In genomic region chr3:122983849-122984248, GRCm38 (mm10) we compare ENCODE assay signal across 8 mouse cellular contexts. TPM values are rescaled to one million over a fixed set of nuclear protein-coding genes. Genes with fewer than 3 reads are reported as not detected.
A peak's percentile ranks its signal among the peaks of the same experiment; 100 is the strongest.
DNase-seq lines count a peak whose midpoint lies in the region; ATAC-seq lines count a peak whose summit lies in the region.

No protein-coding gene starts in this region.

- intact Hi-C loops in left cerebral cortex, postnatal 25 days (cut with DNase I) = loop anchor here (1.0 to 5.0 kb wide), 2 partner anchors 60 to 118 kb away; partner anchors contain the start of gene 1810037I17Rik

- H3K4me1 ChIP-seq in forebrain, embryonic 13.5 days = peaks cover 10% of the 10 kb centered on the region; the same call in 1 of the 2 replicates
- peaks cover 15% of the 10 kb centered on the region for H3K4me1 ChIP-seq in limb, embryonic 10.5 days
- peaks cover 12% of the 10 kb centered on the region for H3K4me1 ChIP-seq in midbrain, embryonic 16.5 days (ENCODE audit: control insufficient read depth, insufficient read depth, low read length)

- H3K9ac ChIP-seq in forebrain, embryonic 13.5 days = peak overlapping the region; percentile 70
- H3K9ac ChIP-seq in midbrain, embryonic 16.5 days (ENCODE audit: low read depth, low read length) = peak overlapping the region; percentile 87

- H3K36me3 ChIP-seq in forebrain, embryonic 13.5 days (ENCODE audit: poor library complexity, severe bottlenecking) = no peaks in the 10 kb centered on the region
- H3K36me3 ChIP-seq in limb, embryonic 10.5 days = peaks cover 3% of the 10 kb centered on the region; the same call in 1 of the 2 replicates
- H3K36me3 ChIP-seq in midbrain, embryonic 16.5 days (ENCODE audit: control insufficient read depth, insufficient read depth, low read length) = no peaks in the 10 kb centered on the region

- H3K27ac ChIP-seq in forebrain, embryonic 13.5 days = peak overlapping the region; percentile 87
- H3K27ac ChIP-seq in limb, embryonic 10.5 days = peak overlapping the region; percentile 99
- H3K27ac ChIP-seq in midbrain, embryonic 16.5 days (ENCODE audit: low read length) = peak overlapping the region; percentile 94

- WGBS in forebrain, embryonic 13.5 days = under 1% methylated on average over 30 of the region's 30 CpGs
- under 1% methylated on average over 30 of the region's 30 CpGs for WGBS in limb, embryonic 10.5 days
- WGBS in midbrain, embryonic 16.5 days = under 1% methylated on average over 29 of the region's 30 CpGs

- H3K4me2 ChIP-seq in forebrain, embryonic 13.5 days = peak overlapping the region; percentile 75
- H3K4me2 ChIP-seq in midbrain, embryonic 16.5 days (ENCODE audit: low read length) = peak overlapping the region; percentile 86

- peak; percentile 85 for ATAC-seq in forebrain, embryonic 13.5 days
- peak; percentile 91 for ATAC-seq in midbrain, embryonic 16.5 days

- no peaks in the 10 kb centered on the region for H3K9me3 ChIP-seq in forebrain, embryonic 13.5 days (replicated peaks)
- no peaks in the 10 kb centered on the region for H3K9me3 ChIP-seq in limb, embryonic 10.5 days (replicated peaks)
- no peaks in the 10 kb centered on the region for H3K9me3 ChIP-seq in midbrain, embryonic 16.5 days (replicated peaks; ENCODE audit: control insufficient read depth, low read length, poor library complexity, severe bottlenecking)

- no peaks in the 10 kb centered on the region for H3K27me3 ChIP-seq in forebrain, embryonic 13.5 days
- no peaks in the 10 kb centered on the region for H3K27me3 ChIP-seq in limb, embryonic 10.5 days (ENCODE audit: low read depth, poor library complexity, severe bottlenecking)
- no peaks in the 10 kb centered on the region for H3K27me3 ChIP-seq in midbrain, embryonic 16.5 days (ENCODE audit: control insufficient read depth, insufficient read depth, low read depth, low read length)

- peak overlapping the region; percentile 65 for H3K4me3 ChIP-seq in forebrain, embryonic 13.5 days
- H3K4me3 ChIP-seq in limb, embryonic 10.5 days = peak overlapping the region; percentile 87
- H3K4me3 ChIP-seq in midbrain, embryonic 16.5 days (ENCODE audit: low read depth, low read length) = peak overlapping the region; percentile 91

- DNase-seq in kidney, adult 8-10 months = peak; percentile 86 to 89
- DNase-seq in kidney, adult 18-20 months = no peak
- DNase-seq in R1 (ENCODE audit: low read depth, low spot score) = peak; percentile 87
- DNase-seq in limb, embryonic 10.5 days (ENCODE audit: low spot score) = no peak
- peak; percentile 76 for DNase-seq in thymus, postnatal 4 days
- no peak for DNase-seq in left cerebral cortex, postnatal 25 days (ENCODE audit: low spot score in 2 of 2)

RNA-seq across cellular contexts. Expression of gene Usp53, which starts 0.5 kb away (rescaled TPM):
- 5.3 and 5.4 TPM in 2 replicates for polyA plus RNA-seq in forebrain, embryonic 13.5 days (2015; fragmentation: Nextera tagmentation; extraction: Ambion mirVana)
- 5.4 and 6.3 TPM in 2 replicates for polyA plus RNA-seq in limb, embryonic 10.5 days (2016; fragmentation: Nextera tagmentation; extraction: Ambion mirVana)
- 9.4 and 10.8 TPM in 2 replicates for polyA plus RNA-seq in midbrain, embryonic 16.5 days (2015; fragmentation: Nextera tagmentation; extraction: Ambion mirVana)
- 10 to 100 TPM; 24.7 to 29.0 TPM for total RNA-seq in left cerebral cortex, postnatal 25 days (2021)

RNA-seq across cellular contexts. Expression of gene Myoz2, which starts 51.0 kb away (rescaled TPM):
- polyA plus RNA-seq in forebrain, embryonic 13.5 days (2015; fragmentation: Nextera tagmentation; extraction: Ambion mirVana) = not detected in 2 replicates
- polyA plus RNA-seq in limb, embryonic 10.5 days (2016; fragmentation: Nextera tagmentation; extraction: Ambion mirVana) = 0.11 TPM in 1 of 2 replicates, not detected in the other
- polyA plus RNA-seq in midbrain, embryonic 16.5 days (2015; fragmentation: Nextera tagmentation; extraction: Ambion mirVana) = not detected in 2 replicates
- under 1 TPM in 1 of 2 experiments, not detected in 1; 0.27 TPM for total RNA-seq in left cerebral cortex, postnatal 25 days (2021)

RNA-seq across cellular contexts. Expression of gene 1810037I17Rik, which starts 59.8 kb away (rescaled TPM):
- polyA plus RNA-seq in forebrain, embryonic 13.5 days (2015; fragmentation: Nextera tagmentation; extraction: Ambion mirVana) = 112 and 136 TPM in 2 replicates
- polyA plus RNA-seq in limb, embryonic 10.5 days (2016; fragmentation: Nextera tagmentation; extraction: Ambion mirVana) = 59.2 and 64.3 TPM in 2 replicates
- 68.1 and 69.9 TPM in 2 replicates for polyA plus RNA-seq in midbrain, embryonic 16.5 days (2015; fragmentation: Nextera tagmentation; extraction: Ambion mirVana)
- total RNA-seq in left cerebral cortex, postnatal 25 days (2021) = 10 to 100 TPM; 59.0 to 61.3 TPM

Comparison
In these comparisons a context has a peak if more than half of its experiments do, and no peak if none do; other contexts are left out.
1. DNase-seq: peak in kidney, adult 8-10 months (2 of 2), R1 (single experiment) and thymus, postnatal 4 days (single experiment); none in kidney, adult 18-20 months (single experiment), limb, embryonic 10.5 days (single experiment) and left cerebral cortex, postnatal 25 days (0 of 2).
2. Peak in every context shown above with its lines, with median percentiles within 50 percentile points of each other: H3K27ac ChIP-seq and H3K4me3 ChIP-seq.